Mouse (Mus musculus): ENCODE results near the gene Gm4847. TPM values are rescaled to one million over a fixed set of nuclear protein-coding genes. Genes with fewer than 3 reads are reported as not detected.

The Gm4847 gene
- not detected in 2 replicates for polyA plus RNA-seq (2011; ENCODE audit: insufficient read length, low read depth, missing spikeins)

DNA sequence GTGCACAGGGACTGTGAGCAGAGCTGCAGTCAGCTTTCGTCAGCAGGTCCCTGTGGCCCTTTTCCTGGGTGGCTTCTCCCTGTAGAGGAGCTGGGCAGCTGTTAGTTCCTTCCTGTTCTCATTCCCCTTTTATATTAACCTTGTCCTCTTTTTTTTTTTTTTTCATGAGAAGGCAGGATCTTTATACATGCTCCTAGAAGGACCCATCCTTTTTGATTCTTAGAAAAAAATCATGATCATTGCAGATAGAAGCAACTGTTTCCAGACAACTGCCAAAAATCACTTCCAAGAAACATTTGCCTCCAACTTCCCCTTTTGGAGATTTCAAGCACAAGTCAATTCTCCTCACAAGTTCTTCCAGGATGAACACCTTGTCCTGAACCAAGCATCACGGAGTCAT, at the start of gene Gm4847:
Gene Gm4847 (minus strand): TSS at position 101 of the 400 bp plus-strand sequence.
- TF ChIP-seq POLR2A (IDR thresholded peaks at IDR 0.05; ENCODE audit: low read depth, low read length) = no peak
- no peak for TF ChIP-seq CTCF (IDR thresholded peaks at IDR 0.05; ENCODE audit: borderline replicate concordance, insufficient read depth, low read length)
- Histone ChIP-seq H3K4me1 (ENCODE audit: control insufficient read depth, insufficient read depth, low read length) (no peaks in the 10 kb centered on the region), H3K27ac (ENCODE audit: insufficient read depth, low read length) (no peak within 1 kb of the TSS), H3K4me3 (ENCODE audit: insufficient read depth, low read length) (no peak within 1 kb of the TSS)

DNA sequence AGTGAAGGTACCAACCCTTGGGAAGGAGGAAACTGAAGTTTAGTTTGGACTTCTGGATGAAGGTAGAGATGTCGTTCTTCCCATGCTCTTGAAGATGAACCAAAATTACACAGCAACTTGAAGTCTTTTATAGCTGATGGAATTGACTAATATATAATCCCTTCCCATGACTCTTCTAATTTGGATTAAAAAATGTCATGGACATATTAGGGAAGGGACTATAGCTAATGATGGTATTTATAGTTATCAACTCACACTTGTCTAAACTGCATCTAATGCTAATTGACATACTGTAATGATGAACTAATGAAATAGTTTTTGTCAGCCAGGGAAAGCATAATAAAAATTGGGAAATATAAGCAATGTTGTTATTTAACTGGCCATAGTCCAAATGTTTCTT, 34.3 kb upstream of the Gm4847 start, which contains the start of gene Fmo9:
Gene Fmo9 (minus strand): TSS at position 101 of the 400 bp plus-strand sequence.
- TF ChIP-seq CTCF (IDR thresholded peaks at IDR 0.05; ENCODE audit: borderline replicate concordance, insufficient read depth, low read length) (no peak), POLR2A (IDR thresholded peaks at IDR 0.05; ENCODE audit: low read depth, low read length) (no peak)
- Histone ChIP-seq H3K4me1 (ENCODE audit: control insufficient read depth, insufficient read depth, low read length) (no peaks in the 10 kb centered on the region), H3K27ac (ENCODE audit: insufficient read depth, low read length) (no peak within 1 kb of the TSS), H3K4me3 (ENCODE audit: insufficient read depth, low read length) (no peak within 1 kb of the TSS)

DNA sequence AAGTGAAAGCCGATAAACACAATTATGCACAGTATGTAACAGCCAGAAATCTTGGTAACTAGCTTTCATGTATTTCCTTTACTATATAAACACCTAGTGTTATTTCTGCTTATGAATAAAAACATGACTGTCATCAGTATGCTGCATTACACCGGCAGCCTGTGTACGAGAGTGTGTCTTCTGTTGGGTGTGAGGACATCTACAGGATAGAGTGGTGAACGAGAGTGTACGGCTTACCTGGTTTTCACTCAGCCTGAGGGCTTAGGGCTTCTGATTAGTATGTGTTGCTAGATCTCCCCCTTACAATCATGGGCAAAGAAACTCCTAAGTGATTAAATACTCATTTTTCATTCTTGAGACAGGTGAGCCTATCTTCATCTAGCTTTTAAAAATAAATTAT, 21.8 kb upstream of the Gm4847 start:
- Histone ChIP-seq H3K4me3 (ENCODE audit: insufficient read depth, low read length) (no peak overlapping the region), H3K4me1 (ENCODE audit: control insufficient read depth, insufficient read depth, low read length) (no peaks in the 10 kb centered on the region), H3K27ac (ENCODE audit: insufficient read depth, low read length) (no peak overlapping the region)
- TF ChIP-seq POLR2A (IDR thresholded peaks at IDR 0.05; ENCODE audit: low read depth, low read length) (no peak), CTCF (IDR thresholded peaks at IDR 0.05; ENCODE audit: borderline replicate concordance, insufficient read depth, low read length) (no peak)

DNA sequence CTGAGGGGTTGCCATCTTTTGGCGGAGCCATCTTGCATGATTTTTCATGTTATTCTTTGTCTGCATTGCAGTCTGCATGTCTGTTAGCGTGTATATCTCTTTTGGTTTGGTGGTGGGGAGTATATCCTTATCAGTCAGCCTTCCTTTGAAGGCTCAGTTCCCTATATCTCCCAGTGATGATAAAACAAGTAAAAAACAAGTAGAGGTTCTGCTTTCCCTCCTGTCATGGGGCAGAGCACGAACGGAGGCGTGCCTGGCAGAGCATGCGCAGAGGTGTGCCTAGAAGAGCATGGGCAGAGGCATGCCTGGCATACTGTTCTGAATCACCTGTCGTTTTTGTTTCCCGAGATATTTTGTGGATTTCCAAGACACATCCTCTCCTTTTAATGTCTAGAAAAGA, 13.3 kb upstream of the Gm4847 start:
- no peaks in the 10 kb centered on the region for H3K4me1 ChIP-seq (ENCODE audit: control insufficient read depth, insufficient read depth, low read length)
- no peak overlapping the region for H3K4me3 ChIP-seq (ENCODE audit: insufficient read depth, low read length)
- H3K27ac ChIP-seq (ENCODE audit: insufficient read depth, low read length) = no peak overlapping the region
- no peak for TF ChIP-seq POLR2A (IDR thresholded peaks at IDR 0.05; ENCODE audit: low read depth, low read length)
- no peak for TF ChIP-seq CTCF (IDR thresholded peaks at IDR 0.05; ENCODE audit: borderline replicate concordance, insufficient read depth, low read length)

Other genes starting within 250 kb of the Gm4847 start
- gene Pogk, start 237.8 kb downstream of the Gm4847 start, polyA plus RNA-seq (2011; ENCODE audit: insufficient read length, low read depth, missing spikeins) = 17.8 and 20.8 TPM in 2 replicates
- not detected in 2 replicates for gene Gm4846, start 150.1 kb downstream of the Gm4847 start, polyA plus RNA-seq (2011; ENCODE audit: insufficient read length, low read depth, missing spikeins)
- not detected in 2 replicates for gene Fmo9, start 34.2 kb upstream of the Gm4847 start, polyA plus RNA-seq (2011; ENCODE audit: insufficient read length, low read depth, missing spikeins)